Mouse (Mus musculus) hindbrain, embryonic 16.5 days (tissue): Measurements from ENCODE around the gene Plekha7. TPM values are rescaled to one million over a fixed set of nuclear protein-coding genes. Genes with fewer than 3 reads are reported as not detected.

Experiments used
- ATAC-seq: fragments of 200-750 bp; cut with Nextera tagmentation; 2 replicates; pipeline ENCODE4 v1.8.0; 2017; ENCODE audit warnings: moderate TSS enrichment, moderate library complexity
- H3K27ac ChIP-seq: fragments of 300-500 bp; sonication (generic); 2 replicates; pipeline ENCODE4 v1.5.1; 2014; ENCODE audit warnings: low read depth, mild to moderate bottlenecking, control low read depth, low read length, moderate library complexity
- H3K27me3 ChIP-seq: fragments of 300-500 bp; sonication (generic); replicated peaks from 2 replicates; pipeline ENCODE4 v1.6.1; 2014; ENCODE audit warnings: low read length; ENCODE audit not compliant: control insufficient read depth, insufficient read depth
- H3K36me3 ChIP-seq: fragments of 300-500 bp; sonication (generic); 2 replicates; pipeline ENCODE4 v1.6.1; 2014; ENCODE audit warnings: mild to moderate bottlenecking, low read length, moderate library complexity, mixed read lengths; ENCODE audit not compliant: control insufficient read depth, insufficient read depth
- H3K4me1 ChIP-seq: fragments of 300-500 bp; sonication (generic); 2 replicates; pipeline ENCODE4 v1.6.1; 2014; ENCODE audit warnings: low read depth, low read length; ENCODE audit not compliant: control insufficient read depth, insufficient read depth
- H3K4me2 ChIP-seq: fragments of 300-500 bp; sonication (generic); 2 replicates; pipeline ENCODE4 v1.6.1; 2014; ENCODE audit warnings: mild to moderate bottlenecking, low read length, control low read depth, moderate library complexity
- H3K4me3 ChIP-seq: fragments of 300-500 bp; sonication (generic); 2 replicates; pipeline ENCODE4 v1.5.1; 2014; ENCODE audit warnings: mild to moderate bottlenecking, low read length, control low read depth, moderate library complexity
- H3K9ac ChIP-seq: fragments of 300-500 bp; sonication (generic); 2 replicates; pipeline ENCODE4 v1.6.1; 2014; ENCODE audit warnings: low read depth, mild to moderate bottlenecking, control low read depth, low read length, moderate library complexity
- H3K9me3 ChIP-seq: fragments of 300-500 bp; sonication (generic); 2 replicates; pipeline ENCODE4 v1.6.1; 2014; ENCODE audit warnings: mild to moderate bottlenecking, low read length, moderate library complexity; ENCODE audit not compliant: control insufficient read depth
- WGBS: fragments of 180-500 bp; shearing (Covaris S2); extraction: QIAGEN DNeasy Blood & Tissue Kit; methylation state at CpG from one replicate; pipeline ENCODE4 v1.1.7; 2014; 5-methylcytosine and 5-hydroxymethylcytosine counted together
- polyA plus RNA-seq: library from polyadenylated mRNA; unstranded; fragments of >200 nt; fragmentation: Nextera tagmentation; extraction: Ambion mirVana; gene quantifications from 2 replicates; pipeline ENCODE4 v1.2.1, GENCODE M21; 2015

Plekha7 gene
- polyA plus RNA-seq, 1 experiment from 2014 or later: 8.5 TPM

GRCm38 (mm10) chr7:116182451-116182850 is 125.7 kb downstream of the Plekha7 start:
- H3K36me3 ChIP-seq: no peaks in the 10 kb centered on the region
- H3K9ac ChIP-seq: no peak overlapping the region; the same call in 1 of the 2 replicates
- no peak overlapping the region for H3K4me3 ChIP-seq
- H3K4me2 ChIP-seq: no peak overlapping the region
- WGBS: 81% methylated on average over 1 of the region's 1 CpGs
- H3K4me1 ChIP-seq: peaks cover 27% of the 10 kb centered on the region
- no peak overlapping the region for H3K27ac ChIP-seq
- no peaks in the 10 kb centered on the region for H3K27me3 ChIP-seq
- H3K9me3 ChIP-seq: no peaks in the 10 kb centered on the region
- ATAC-seq: no peak

DNA sequence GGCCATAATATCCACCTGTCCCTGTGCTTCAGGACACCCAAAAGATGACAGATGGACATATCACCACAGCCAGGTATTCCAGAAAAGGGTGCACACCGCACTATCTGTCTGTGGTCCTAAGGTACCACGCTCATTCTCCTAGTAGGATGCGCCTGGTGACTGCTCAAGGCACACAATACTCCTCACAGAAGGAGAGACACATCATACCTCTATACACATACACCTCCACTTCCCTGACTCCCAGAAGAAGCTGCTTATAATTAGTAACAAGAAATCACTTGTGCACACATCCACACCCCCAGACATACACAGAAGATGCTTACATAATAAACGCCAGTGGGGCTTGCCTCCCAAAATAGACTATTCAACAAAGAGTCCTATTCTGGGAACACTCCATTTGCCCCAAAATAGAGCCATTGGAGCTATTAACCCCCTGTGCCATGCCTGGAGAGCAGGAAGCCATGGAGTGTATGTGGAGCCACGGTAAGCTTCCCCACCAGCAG is 126.7 kb downstream of the Plekha7 start:
- Histone ChIP-seq H3K4me1 (peaks cover 23% of the 10 kb centered on the region), H3K9ac (no peak overlapping the region), H3K36me3 (no peaks in the 10 kb centered on the region), H3K27ac (no peak overlapping the region), H3K9me3 (no peaks in the 10 kb centered on the region), H3K4me2 (no peak overlapping the region), H3K27me3 (no peaks in the 10 kb centered on the region), H3K4me3 (no peak overlapping the region)
- ATAC-seq: no peak
- 86% methylated on average over 5 of the region's 5 CpGs for WGBS

GRCm38 (mm10) chr7:116178916-116179315 is 129.3 kb downstream of the Plekha7 start:
- WGBS: 91% methylated on average over 3 of the region's 3 CpGs
- Histone ChIP-seq H3K4me1 (peaks cover 5% of the 10 kb centered on the region), H3K9me3 (no peaks in the 10 kb centered on the region), H3K27me3 (no peaks in the 10 kb centered on the region), H3K4me2 (no peak overlapping the region), H3K27ac (no peak overlapping the region), H3K4me3 (no peak overlapping the region), H3K36me3 (no peaks in the 10 kb centered on the region), H3K9ac (no peak overlapping the region)
- ATAC-seq: no peak

DNA sequence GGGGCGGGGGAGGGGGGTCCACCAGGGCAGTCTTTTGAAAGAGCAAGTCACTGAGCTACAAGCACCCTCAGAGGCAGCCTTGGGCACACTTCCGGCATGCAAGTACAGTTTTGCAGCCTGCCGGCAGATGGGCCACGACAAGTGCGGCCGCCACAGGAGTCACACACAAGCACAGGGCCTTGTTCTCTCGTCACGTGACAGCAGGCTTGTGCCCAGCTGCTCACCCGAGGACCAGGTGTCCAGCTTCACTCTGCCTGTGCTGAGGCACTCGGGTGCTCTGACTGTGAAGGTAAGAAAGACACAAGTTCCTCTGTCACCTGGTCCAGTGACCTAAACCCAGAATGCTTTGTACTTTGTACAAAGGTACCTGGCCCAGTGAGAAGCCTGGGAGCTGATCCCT is 135.4 kb downstream of the Plekha7 start:
- Histone ChIP-seq H3K4me3 (no peak overlapping the region), H3K4me1 (no peaks in the 10 kb centered on the region), H3K27me3 (no peaks in the 10 kb centered on the region), H3K9me3 (no peaks in the 10 kb centered on the region), H3K9ac (no peak overlapping the region), H3K36me3 (no peaks in the 10 kb centered on the region; the same call in 1 of the 2 replicates), H3K4me2 (no peak overlapping the region), H3K27ac (no peak overlapping the region)
- no peak for ATAC-seq
- 53% methylated on average over 10 of the region's 10 CpGs for WGBS

- no peaks in the 10 kb centered on the region for H3K27me3 ChIP-seq
- no peaks in the 10 kb centered on the region for H3K9me3 ChIP-seq
- ATAC-seq: no peak
- 90% methylated on average over 4 of the region's 4 CpGs for WGBS
- H3K4me1 ChIP-seq: no peaks in the 10 kb centered on the region
- no peak overlapping the region for H3K4me3 ChIP-seq
- no peaks in the 10 kb centered on the region; the same call in 1 of the 2 replicates for H3K36me3 ChIP-seq
- no peak overlapping the region for H3K27ac ChIP-seq
- no peak overlapping the region for H3K9ac ChIP-seq
- no peak overlapping the region for H3K4me2 ChIP-seq
These were observed 138.8 kb downstream of the Plekha7 start for GRCm38 (mm10) chr7:116169426-116169825.

DNA sequence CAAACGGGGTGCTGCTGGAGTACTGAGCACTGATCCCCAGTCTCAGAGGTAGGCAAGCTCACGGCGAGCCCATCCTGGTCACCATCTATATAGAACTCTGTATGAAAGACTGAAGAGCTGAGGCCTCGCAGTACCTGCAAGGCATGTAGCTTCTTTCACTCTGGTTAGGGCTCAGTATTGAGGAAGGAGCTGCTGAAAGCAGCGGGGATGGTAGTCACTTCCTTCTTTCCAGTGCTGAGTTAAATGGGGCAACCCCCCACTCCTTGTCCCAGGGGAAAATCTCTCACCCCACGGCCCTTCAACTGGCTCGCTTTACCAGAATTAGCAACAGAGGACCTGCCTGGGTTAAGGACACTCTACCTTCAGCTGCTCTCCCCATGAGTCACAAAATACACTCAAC is 140.0 kb downstream of the Plekha7 start:
- no peaks in the 10 kb centered on the region; the same call in 1 of the 2 replicates for H3K36me3 ChIP-seq
- H3K4me1 ChIP-seq: no peaks in the 10 kb centered on the region
- no peaks in the 10 kb centered on the region for H3K9me3 ChIP-seq
- WGBS: 92% methylated on average over 7 of the region's 7 CpGs
- H3K4me3 ChIP-seq: no peak overlapping the region
- no peak overlapping the region for H3K27ac ChIP-seq
- no peak overlapping the region for H3K9ac ChIP-seq
- H3K27me3 ChIP-seq: no peaks in the 10 kb centered on the region
- no peak overlapping the region for H3K4me2 ChIP-seq
- no peak for ATAC-seq

DNA sequence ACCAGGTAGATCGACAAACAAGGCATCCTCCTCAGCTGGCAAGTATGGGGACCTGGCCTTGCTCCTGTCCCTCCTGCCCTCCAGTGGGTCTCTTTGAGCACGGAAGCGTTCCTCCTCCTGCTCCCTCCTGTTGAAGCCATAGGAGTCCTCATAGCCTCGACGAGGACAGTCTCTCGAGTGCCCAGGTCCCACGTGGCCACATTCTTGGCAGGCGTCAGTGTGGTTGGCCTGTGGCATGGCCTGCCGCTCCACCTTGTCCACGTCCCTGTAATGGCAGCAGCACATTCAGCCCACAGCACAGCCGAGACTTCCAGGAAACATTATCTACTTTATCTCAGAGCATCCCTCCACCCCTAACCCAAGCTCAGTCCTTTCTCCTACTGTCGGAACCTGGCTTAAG is 143.9 kb downstream of the Plekha7 start:
- H3K9ac ChIP-seq: no peak overlapping the region
- H3K27me3 ChIP-seq: no peaks in the 10 kb centered on the region
- H3K4me1 ChIP-seq: no peaks in the 10 kb centered on the region
- no peak for ATAC-seq
- no peaks in the 10 kb centered on the region for H3K9me3 ChIP-seq
- H3K4me2 ChIP-seq: no peak overlapping the region
- no peaks in the 10 kb centered on the region for H3K36me3 ChIP-seq
- H3K4me3 ChIP-seq: no peak overlapping the region
- WGBS: 88% methylated on average over 12 of the region's 12 CpGs
- no peak overlapping the region for H3K27ac ChIP-seq

DNA sequence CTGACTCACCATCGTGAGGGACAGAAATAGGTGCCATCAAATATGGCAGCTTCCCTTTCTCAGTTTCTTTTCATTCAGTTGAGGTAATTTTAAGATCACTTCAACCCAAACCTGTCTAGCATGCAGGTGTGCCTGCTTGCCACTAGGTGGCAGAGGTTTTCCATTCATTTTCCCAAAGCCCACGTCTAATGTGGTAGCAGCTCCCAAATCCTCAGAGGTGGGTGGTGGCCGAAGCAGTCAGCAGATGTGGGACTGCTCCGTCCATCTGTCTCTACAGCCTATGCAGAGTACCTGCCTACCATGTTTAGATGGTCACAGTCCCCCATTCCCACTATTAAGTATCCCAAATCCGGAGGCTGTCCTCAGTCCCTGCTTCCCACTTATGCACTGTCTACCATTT is 146.6 kb downstream of the Plekha7 start:
- H3K27me3 ChIP-seq: no peaks in the 10 kb centered on the region
- H3K4me3 ChIP-seq: no peak overlapping the region
- ATAC-seq: peak; percentile 79
- no peaks in the 10 kb centered on the region for H3K4me1 ChIP-seq
- no peaks in the 10 kb centered on the region for H3K9me3 ChIP-seq
- 22% methylated on average over 5 of the region's 5 CpGs for WGBS
- no peak overlapping the region for H3K4me2 ChIP-seq
- H3K27ac ChIP-seq: no peak overlapping the region
- 0 out of 2 replicates have a peak, but pooled peaks cover 2% of the 10 kb centered on the region for H3K36me3 ChIP-seq
- H3K9ac ChIP-seq: no peak overlapping the region

GRCm38 (mm10) chr7:116156894-116157143 is 151.4 kb downstream of the Plekha7 start:
- Histone ChIP-seq H3K9ac (no peak overlapping the region), H3K4me2 (no peak overlapping the region), H3K27ac (no peak overlapping the region), H3K9me3 (no peaks in the 10 kb centered on the region), H3K27me3 (no peaks in the 10 kb centered on the region), H3K4me3 (no peak overlapping the region), H3K36me3 (0 out of 2 replicates have a peak, but pooled peaks cover 2% of the 10 kb centered on the region), H3K4me1 (no peaks in the 10 kb centered on the region)
- ATAC-seq: no peak
- WGBS: 84% methylated on average over 14 of the region's 14 CpGs
